Mouse (Mus musculus) G1E (cell line): ENCODE results near the gene Gm16253. TPM values are rescaled to one million over a fixed set of nuclear protein-coding genes. Genes with fewer than 3 reads are reported as not detected.
A peak's percentile ranks its signal among the peaks of the same experiment; 100 is the strongest.

Source experiments
- ATAC-seq: 2 replicates; pipeline ENCODE4 v1.8.0; 2016; ENCODE audit warnings: mild to moderate bottlenecking; ENCODE audit not compliant: insufficient number of reproducible peaks, poor library complexity, low FRiP score, severe bottlenecking; ENCODE audit errors: extremely low read depth
- DNase-seq: peaks from one replicate; pipeline ENCODE4 v3.0.0; 2012; ENCODE audit warnings: low spot score
- H3K27me3 ChIP-seq: 2 replicates; pipeline ENCODE4 v1.6.1; 2012; ENCODE audit warnings: mild to moderate bottlenecking, low read length, inconsistent platforms; ENCODE audit not compliant: insufficient read depth
- H3K36me3 ChIP-seq: replicated peaks from 2 replicates; pipeline ENCODE3; 2012; ENCODE audit warnings: mild to moderate bottlenecking, inconsistent platforms
- H3K4me1 ChIP-seq: 2 replicates; pipeline ENCODE4 v1.6.1; 2012; ENCODE audit warnings: low read depth, low read length, inconsistent platforms, mixed read lengths; ENCODE audit not compliant: insufficient read depth
- H3K4me3 ChIP-seq: 2 replicates; pipeline ENCODE4 v1.5.1; 2012; ENCODE audit warnings: low read depth, mild to moderate bottlenecking, inconsistent platforms, low read length, moderate library complexity, mixed read lengths
- H3K9me3 ChIP-seq: replicated peaks from 2 replicates; pipeline ENCODE4 v1.6.1; 2012; ENCODE audit warnings: inconsistent platforms
- CTCF ChIP-seq: IDR thresholded peaks from 2 replicates; pipeline ENCODE4 v1.5.1; 2012; ENCODE audit warnings: low read depth, low read length, inconsistent platforms, mixed read lengths
- GATA1 ChIP-seq: IDR thresholded peaks from 2 replicates; pipeline ENCODE4 v1.6.1; 2012; ENCODE audit warnings: borderline replicate concordance, low read length, inconsistent platforms, mixed read lengths
- GATA2 ChIP-seq: IDR thresholded peaks from 2 replicates; pipeline ENCODE4 v1.6.1; 2012; ENCODE audit warnings: low read depth, low read length, inconsistent platforms, borderline replicate concordance
- POLR2AphosphoS5 ChIP-seq: IDR thresholded peaks from 2 replicates; pipeline ENCODE4 v1.6.1; 2012; ENCODE audit warnings: low read depth, low read length, inconsistent platforms; ENCODE audit not compliant: insufficient replicate concordance
- TAL1 ChIP-seq: conservative IDR thresholded peaks from 2 replicates; pipeline ENCODE4 v1.6.1; 2012; ENCODE audit warnings: low read depth, low read length, inconsistent platforms, mixed read lengths
- polyA plus RNA-seq: library from polyadenylated mRNA; stranded (reverse); fragments of >175 nt; gene quantifications from 2 replicates; pipeline ENCODE4 v1.2.3, GENCODE M21; 2012
- total RNA-seq, 2 experiments: library from RNA; stranded (forward) in 1 of 2; stranded (reverse) in 1 of 2; fragments of 200-1000 nt in 1 of 2; fragments of >200 nt in 1 of 2; fragmentation: Nextera tagmentation in 1 of 2; gene quantifications; 2 replicates each; pipeline ENCODE4 v1.2.3; 2014 to 2017

Gm16253 gene
- not detected in 2 replicates for total RNA-seq (2014; fragmentation: Nextera tagmentation)
- not detected in 2 replicates for total RNA-seq (2017)
- polyA plus RNA-seq = not detected in 2 replicates

GRCm38 (mm10) chr3:96576690-96577541, at the start of gene Gm16253:
TSS of gene Gm16253 (plus strand) at chr3:96576984.
- no peak within 1 kb of the TSS for H3K4me3 ChIP-seq
- ATAC-seq = peak; percentile 95
- no peak for TF ChIP-seq CTCF
- TF ChIP-seq TAL1 = no peak
- TF ChIP-seq POLR2AphosphoS5 = no peak
- no peak for TF ChIP-seq GATA2
- TF ChIP-seq GATA1 = no peak
- peak; percentile 78 for DNase-seq
- peaks cover 14% of the 10 kb centered on the region for H3K27me3 ChIP-seq
- H3K4me1 ChIP-seq = peaks cover 37% of the 10 kb centered on the region
- H3K9me3 ChIP-seq = no peaks in the 10 kb centered on the region
- H3K36me3 ChIP-seq = peaks cover 23% of the 10 kb centered on the region

- no peak for ATAC-seq
- Histone ChIP-seq H3K36me3 (no peaks in the 10 kb centered on the region), H3K9me3 (no peaks in the 10 kb centered on the region), H3K4me1 (peaks cover 3% of the 10 kb centered on the region; the same call in 1 of the 2 replicates), H3K4me3 (no peak overlapping the region), H3K27me3 (peaks cover 36% of the 10 kb centered on the region)
- no peak for TF ChIP-seq GATA2
- TF ChIP-seq GATA1 = no peak
- TF ChIP-seq CTCF = no peak
- no peak for TF ChIP-seq POLR2AphosphoS5
- TF ChIP-seq TAL1 = no peak
- no peak for DNase-seq
Measured at GRCm38 (mm10) chr3:96528506-96528905, 48.3 kb upstream of the Gm16253 start.

DNA sequence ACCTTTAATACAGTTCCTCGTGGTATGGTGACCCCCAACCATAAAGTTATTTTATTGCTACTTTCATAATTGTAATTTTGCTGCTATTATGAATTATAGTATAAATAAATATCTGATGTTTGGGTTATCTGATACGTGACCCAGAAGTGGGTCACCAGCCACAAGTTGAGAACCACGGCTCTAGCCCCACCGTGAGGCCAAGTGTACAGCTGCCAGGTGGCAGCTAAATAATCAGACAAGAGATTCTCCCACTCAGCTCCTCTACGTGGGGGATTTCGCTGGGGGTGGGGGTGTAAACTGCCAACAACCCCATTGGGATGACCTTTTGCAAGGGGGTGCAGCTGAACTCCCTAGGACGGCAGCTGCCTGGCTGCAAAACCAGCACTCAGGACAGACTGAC, 44.7 kb upstream of the Gm16253 start:
- peaks cover 23% of the 10 kb centered on the region for H3K27me3 ChIP-seq
- H3K36me3 ChIP-seq = no peaks in the 10 kb centered on the region
- H3K4me3 ChIP-seq = no peak overlapping the region
- ATAC-seq = no peak
- no peak for DNase-seq
- no peak for TF ChIP-seq GATA2
- TF ChIP-seq CTCF = no peak
- no peak for TF ChIP-seq TAL1
- TF ChIP-seq GATA1 = no peak
- no peak for TF ChIP-seq POLR2AphosphoS5
- no peaks in the 10 kb centered on the region for H3K9me3 ChIP-seq
- no peaks in the 10 kb centered on the region; the same call in 1 of the 2 replicates for H3K4me1 ChIP-seq

GRCm38 (mm10) chr3:96534300-96534699, 42.5 kb upstream of the Gm16253 start:
- ATAC-seq (no peak), DNase-seq (no peak)
- Histone ChIP-seq H3K36me3 (no peaks in the 10 kb centered on the region), H3K4me1 (no peaks in the 10 kb centered on the region), H3K4me3 (no peak overlapping the region), H3K9me3 (no peaks in the 10 kb centered on the region), H3K27me3 (peaks cover 14% of the 10 kb centered on the region)
- TF ChIP-seq POLR2AphosphoS5 (no peak), CTCF (no peak), TAL1 (no peak), GATA1 (no peak), GATA2 (no peak)

- Histone ChIP-seq H3K4me3 (no peak overlapping the region), H3K36me3 (no peaks in the 10 kb centered on the region), H3K4me1 (no peaks in the 10 kb centered on the region), H3K9me3 (no peaks in the 10 kb centered on the region), H3K27me3 (peaks cover 30% of the 10 kb centered on the region)
- no peak for TF ChIP-seq POLR2AphosphoS5
- TF ChIP-seq GATA2 = no peak
- no peak for TF ChIP-seq TAL1
- no peak for TF ChIP-seq GATA1
- TF ChIP-seq CTCF = no peak
- no peak for ATAC-seq
- no peak for DNase-seq
Measured at GRCm38 (mm10) chr3:96539316-96539715, 37.5 kb upstream of the Gm16253 start.

DNA sequence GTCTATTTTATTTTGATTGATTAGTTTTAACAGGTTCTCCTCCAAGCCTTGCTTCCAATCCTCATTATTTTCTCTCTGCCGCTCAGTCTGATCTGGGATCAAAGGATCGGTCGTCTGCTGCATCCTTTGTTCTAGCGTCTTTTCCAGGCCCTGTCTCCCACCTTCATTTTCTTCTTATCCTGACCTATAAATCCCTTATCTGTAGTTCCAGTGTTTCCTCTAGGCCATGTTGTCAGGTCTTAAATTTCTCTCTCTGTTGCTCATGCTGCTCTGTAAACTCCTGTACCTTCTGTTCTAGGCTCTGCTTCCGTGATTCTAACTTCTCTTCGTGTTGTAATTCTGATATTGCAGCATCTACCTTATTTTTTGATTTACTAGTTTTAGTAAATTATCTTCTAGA, 36.0 kb upstream of the Gm16253 start:
- H3K4me3 ChIP-seq = no peak overlapping the region
- H3K36me3 ChIP-seq = no peaks in the 10 kb centered on the region
- no peaks in the 10 kb centered on the region for H3K4me1 ChIP-seq
- DNase-seq = no peak
- no peaks in the 10 kb centered on the region for H3K9me3 ChIP-seq
- H3K27me3 ChIP-seq = peaks cover 33% of the 10 kb centered on the region
- TF ChIP-seq CTCF = no peak
- no peak for TF ChIP-seq POLR2AphosphoS5
- no peak for TF ChIP-seq GATA1
- no peak for TF ChIP-seq GATA2
- TF ChIP-seq TAL1 = no peak
- no peak for ATAC-seq
